ENCODE assay signal across 22 mouse cellular contexts in genomic region chr10:66896698-66897622, GRCm38 (mm10).
DNase-seq lines count a peak whose midpoint lies in the region; ATAC-seq and TF ChIP-seq lines count a peak whose summit lies in the region.
"Had no signal": no experiment of that assay in that cellular context is flagged by ENCODE, and none has a peak within 500 bp of the region (broad histone marks: within the 10 kb centered on the region; RNA-seq: fewer than 3 reads in every experiment).

No protein-coding gene starts in this region.

- TF ChIP-seq EP300 in ES-Bruce4 (IDR thresholded peaks at IDR 0.05; ENCODE audit: insufficient read depth, low read depth, low read length) = peak; percentile 85; the same call in 1 of the 2 replicates

- no peak overlapping the region for H3K4me2 ChIP-seq in forebrain, postnatal 0 days (ENCODE audit: low read depth)
- no peak overlapping the region for H3K4me2 ChIP-seq in forebrain, embryonic 14.5 days (ENCODE audit: low read length)
- H3K4me2 ChIP-seq in heart, embryonic 12.5 days = no peak overlapping the region
- H3K4me2 ChIP-seq: embryonic facial prominence, embryonic 15.5 days; liver, embryonic 15.5 days; lung, embryonic 15.5 days; neural tube, embryonic 12.5 days had no signal

- WGBS in forebrain, postnatal 0 days = 30% methylated on average over 11 of the region's 11 CpGs
- WGBS in forebrain, embryonic 14.5 days = 27% methylated on average over 11 of the region's 11 CpGs
- 21% methylated on average over 11 of the region's 11 CpGs for WGBS in heart, embryonic 12.5 days

- no peaks in the 10 kb centered on the region for H3K9me3 ChIP-seq in forebrain, postnatal 0 days (ENCODE audit: low read length)
- H3K9me3 ChIP-seq in forebrain, embryonic 14.5 days (replicated peaks; ENCODE audit: control insufficient read depth, low read length) = no peaks in the 10 kb centered on the region
- no peaks in the 10 kb centered on the region for H3K9me3 ChIP-seq in E14TG2a.4 (ENCODE audit: low read length)
- H3K9me3 ChIP-seq in ES-Bruce4 (replicated peaks; ENCODE audit: control insufficient read depth, insufficient read depth, low read length, poor library complexity, severe bottlenecking) = no peaks in the 10 kb centered on the region
- no peaks in the 10 kb centered on the region for H3K9me3 ChIP-seq in heart, embryonic 12.5 days (replicated peaks)
- H3K9me3 ChIP-seq: embryonic facial prominence, embryonic 15.5 days; liver, embryonic 15.5 days; lung, embryonic 15.5 days; neural tube, embryonic 12.5 days had no signal

- H3K27ac ChIP-seq in forebrain, postnatal 0 days (ENCODE audit: low read depth, low read length) = no peak overlapping the region
- no peak overlapping the region for H3K27ac ChIP-seq in forebrain, embryonic 14.5 days (ENCODE audit: low read depth, low read length)
- peak overlapping the region; percentile 79 for H3K27ac ChIP-seq in ES-Bruce4 (ENCODE audit: insufficient read depth, low read length)
- no peak overlapping the region for H3K27ac ChIP-seq in heart, embryonic 12.5 days (ENCODE audit: poor library complexity, severe bottlenecking)
- H3K27ac ChIP-seq: embryonic facial prominence, embryonic 15.5 days; gastrocnemius, adult 2 months; liver, embryonic 15.5 days; lung, embryonic 15.5 days; neural tube, embryonic 12.5 days; stomach, postnatal 0 days had no signal

- no peak for DNase-seq in forebrain, postnatal 0 days
- no peak for DNase-seq in forebrain, embryonic 14.5 days (ENCODE audit: low spot score)
- DNase-seq in ZHBTc4 (ENCODE audit: low read depth, low spot score) = peak; percentile 93
- no peak for DNase-seq in thymus, adult 18-20 months
- DNase-seq in liver = no peak
- DNase-seq: adrenal gland, postnatal 10 days; cerebellum, adult 9-10 months; gastrocnemius, adult 2 months; heart, postnatal 4 days; kidney, postnatal 25 days; layer of hippocampus, postnatal 36 days; lung, postnatal 4 days; right cerebral cortex, postnatal 14 days had no signal

- TF ChIP-seq CTCF in forebrain, postnatal 0 days (IDR thresholded peaks at IDR 0.05; ENCODE audit: low read depth) = no peak
- TF ChIP-seq CTCF in E14TG2a.4 (conservative IDR thresholded peaks at IDR 0.05; ENCODE audit: low read length) (no peak), ES-Bruce4 (IDR thresholded peaks at IDR 0.05; ENCODE audit: low read depth, low read length) (no peak)

- H3K9ac ChIP-seq in forebrain, postnatal 0 days = no peak overlapping the region
- H3K9ac ChIP-seq in forebrain, embryonic 14.5 days (ENCODE audit: low read length) = no peak overlapping the region
- H3K9ac ChIP-seq in ES-Bruce4 (ENCODE audit: low read depth, poor library complexity, severe bottlenecking) = no peak overlapping the region
- no peak overlapping the region for H3K9ac ChIP-seq in heart, embryonic 12.5 days
- H3K9ac ChIP-seq: embryonic facial prominence, embryonic 15.5 days; liver, embryonic 15.5 days; lung, embryonic 15.5 days; neural tube, embryonic 12.5 days had no signal

- no peaks in the 10 kb centered on the region for H3K27me3 ChIP-seq in forebrain, postnatal 0 days (ENCODE audit: insufficient read depth, low read length)
- no peaks in the 10 kb centered on the region for H3K27me3 ChIP-seq in forebrain, embryonic 14.5 days (replicated peaks; ENCODE audit: control insufficient read depth, insufficient read depth, low read length)
- no peaks in the 10 kb centered on the region for H3K27me3 ChIP-seq in E14TG2a.4 (ENCODE audit: insufficient read depth, low read length)
- H3K27me3 ChIP-seq in ES-Bruce4 (ENCODE audit: control insufficient read depth, insufficient read depth, low read length, poor library complexity, severe bottlenecking) = no peaks in the 10 kb centered on the region
- H3K27me3 ChIP-seq in heart, embryonic 12.5 days (replicated peaks) = no peaks in the 10 kb centered on the region
- H3K27me3 ChIP-seq: embryonic facial prominence, embryonic 15.5 days; liver, embryonic 15.5 days; lung, embryonic 15.5 days; neural tube, embryonic 12.5 days had no signal

- H3K4me3 ChIP-seq in forebrain, postnatal 0 days (ENCODE audit: low read depth, low read length) = no peak overlapping the region
- H3K4me3 ChIP-seq in forebrain, embryonic 14.5 days (ENCODE audit: low read depth, low read length) = no peak overlapping the region
- H3K4me3 ChIP-seq in E14TG2a.4 (replicated peaks; ENCODE audit: low read length) (peak overlapping the region; percentile 11; the same call in 1 of the 2 replicates), ES-Bruce4 (ENCODE audit: low read depth, low read length) (no peak overlapping the region)
- H3K4me3 ChIP-seq in heart, embryonic 12.5 days = no peak overlapping the region
- H3K4me3 ChIP-seq: embryonic facial prominence, embryonic 15.5 days; gastrocnemius, adult 2 months; liver, embryonic 15.5 days; lung, embryonic 15.5 days; neural tube, embryonic 12.5 days had no signal

- H3K36me3 ChIP-seq in forebrain, postnatal 0 days (ENCODE audit: insufficient read depth) = no peaks in the 10 kb centered on the region
- H3K36me3 ChIP-seq in forebrain, embryonic 14.5 days (ENCODE audit: control insufficient read depth, insufficient read depth, low read length) = no peaks in the 10 kb centered on the region
- H3K36me3 ChIP-seq in E14TG2a.4 (ENCODE audit: insufficient read depth, low read length) (no peaks in the 10 kb centered on the region), ES-Bruce4 (ENCODE audit: control insufficient read depth, insufficient read depth, low read length, poor library complexity, severe bottlenecking) (no peaks in the 10 kb centered on the region)
- H3K36me3 ChIP-seq in heart, embryonic 12.5 days = no peaks in the 10 kb centered on the region
- H3K36me3 ChIP-seq: embryonic facial prominence, embryonic 15.5 days; liver, embryonic 15.5 days; lung, embryonic 15.5 days; neural tube, embryonic 12.5 days had no signal

- peak; percentile 55 for ATAC-seq in forebrain, postnatal 0 days
- no peak for ATAC-seq in forebrain, embryonic 14.5 days
- no peak for ATAC-seq in heart, embryonic 12.5 days (ENCODE audit: insufficient number of reproducible peaks, low FRiP score)
- ATAC-seq: intestine, postnatal 0 days had no signal

- no peak for TF ChIP-seq POLR2A in ES-Bruce4 (IDR thresholded peaks at IDR 0.05; ENCODE audit: insufficient read depth, low read length)

- peaks cover 9% of the 10 kb centered on the region; the same call in 1 of the 2 replicates for H3K4me1 ChIP-seq in forebrain, postnatal 0 days (ENCODE audit: insufficient read depth)
- H3K4me1 ChIP-seq in forebrain, embryonic 14.5 days (ENCODE audit: control insufficient read depth, insufficient read depth, low read length) = peaks cover 12% of the 10 kb centered on the region
- H3K4me1 ChIP-seq in E14TG2a.4 (replicated peaks; ENCODE audit: low read depth, low read length) = peaks cover 59% of the 10 kb centered on the region
- no peaks in the 10 kb centered on the region for H3K4me1 ChIP-seq in ES-Bruce4 (ENCODE audit: control insufficient read depth, insufficient read depth, low read length)
- peaks cover 16% of the 10 kb centered on the region for H3K4me1 ChIP-seq in heart, embryonic 12.5 days (replicated peaks)
